Mouse (Mus musculus): Measurements from ENCODE around the gene Cby1. TPM values are rescaled to one million over a fixed set of nuclear protein-coding genes. Genes with fewer than 3 reads are reported as not detected.

Cby1 gene
- polyA plus RNA-seq (2014; fragmentation: Nextera tagmentation; extraction: Ambion mirVana), result 85.4 and 85.5 TPM in 2 replicates

GRCm38 (mm10) chr15:79658531-79659375, at the start of gene Cby1, which contains the start of gene Fam227a:
Gene Cby1, plus strand, starts transcription at chr15:79659199.
Gene Fam227a, minus strand, starts transcription at chr15:79658956.
- Histone ChIP-seq H3K9me3 (ENCODE audit: control insufficient read depth, low read length) (no peaks in the 10 kb centered on the region), H3K4me1 (replicated peaks; ENCODE audit: control insufficient read depth, insufficient read depth, low read length) (peaks cover 8% of the 10 kb centered on the region), H3K36me3 (replicated peaks; ENCODE audit: control insufficient read depth, insufficient read depth) (peaks cover 29% of the 10 kb centered on the region), H3K4me2 (replicated peaks) (peak within 1 kb of the TSS; percentile 73), H3K4me3 (replicated peaks; ENCODE audit: low read length) (peak within 1 kb of the TSS; percentile 85), H3K27ac (peak within 1 kb of the TSS; percentile 99), H3K27me3 (ENCODE audit: control insufficient read depth, insufficient read depth, low read length) (no peaks in the 10 kb centered on the region), H3K9ac (peak within 1 kb of the TSS; percentile 87)
- WGBS, result under 1% methylated on average over 55 of the region's 55 CpGs
- DNase-seq (ENCODE audit: low spot score), result peak; percentile 97
- ATAC-seq (ENCODE audit: low FRiP score), result peak; percentile 88

GRCm38 (mm10) chr15:79609226-79609625, 49.8 kb upstream of the Cby1 start:
- Histone ChIP-seq H3K9ac (no peak overlapping the region), H3K9me3 (ENCODE audit: control insufficient read depth, low read length) (no peaks in the 10 kb centered on the region), H3K4me2 (replicated peaks) (no peak overlapping the region), H3K4me1 (replicated peaks; ENCODE audit: control insufficient read depth, insufficient read depth, low read length) (no peaks in the 10 kb centered on the region), H3K27ac (no peak overlapping the region), H3K4me3 (replicated peaks; ENCODE audit: low read length) (no peak overlapping the region), H3K27me3 (ENCODE audit: control insufficient read depth, insufficient read depth, low read length) (peaks cover 12% of the 10 kb centered on the region; the same call in 1 of the 2 replicates), H3K36me3 (replicated peaks; ENCODE audit: control insufficient read depth, insufficient read depth) (peaks cover 41% of the 10 kb centered on the region)
- ATAC-seq (ENCODE audit: low FRiP score), result no peak
- 94% methylated on average over 2 of the region's 2 CpGs for WGBS
- DNase-seq (ENCODE audit: low spot score), result no peak

- Histone ChIP-seq H3K27me3 (ENCODE audit: control insufficient read depth, insufficient read depth, low read length) (no peaks in the 10 kb centered on the region), H3K36me3 (replicated peaks; ENCODE audit: control insufficient read depth, insufficient read depth) (peaks cover 88% of the 10 kb centered on the region), H3K4me1 (replicated peaks; ENCODE audit: control insufficient read depth, insufficient read depth, low read length) (no peaks in the 10 kb centered on the region), H3K4me2 (replicated peaks) (no peak overlapping the region), H3K9me3 (ENCODE audit: control insufficient read depth, low read length) (no peaks in the 10 kb centered on the region), H3K4me3 (replicated peaks; ENCODE audit: low read length) (no peak overlapping the region), H3K9ac (no peak overlapping the region), H3K27ac (no peak overlapping the region)
- WGBS, result 93% methylated on average over 7 of the region's 7 CpGs
- DNase-seq (ENCODE audit: low spot score) (no peak), ATAC-seq (ENCODE audit: low FRiP score) (no peak)
Measured at GRCm38 (mm10) chr15:79615501-79615900, 43.5 kb upstream of the Cby1 start.

- Histone ChIP-seq H3K36me3 (replicated peaks; ENCODE audit: control insufficient read depth, insufficient read depth) (peaks cover 89% of the 10 kb centered on the region), H3K9me3 (ENCODE audit: control insufficient read depth, low read length) (no peaks in the 10 kb centered on the region), H3K27me3 (ENCODE audit: control insufficient read depth, insufficient read depth, low read length) (no peaks in the 10 kb centered on the region), H3K4me3 (replicated peaks; ENCODE audit: low read length) (no peak overlapping the region), H3K4me2 (replicated peaks) (no peak overlapping the region), H3K9ac (no peak overlapping the region), H3K4me1 (replicated peaks; ENCODE audit: control insufficient read depth, insufficient read depth, low read length) (no peaks in the 10 kb centered on the region), H3K27ac (no peak overlapping the region)
- DNase-seq (ENCODE audit: low spot score), result no peak
- WGBS, result 90% methylated on average over 5 of the region's 5 CpGs
- no peak for ATAC-seq (ENCODE audit: low FRiP score)
Measured at GRCm38 (mm10) chr15:79616729-79617128, 42.3 kb upstream of the Cby1 start.

GRCm38 (mm10) chr15:79617135-79617534, 41.9 kb upstream of the Cby1 start:
- 77% methylated on average over 11 of the region's 11 CpGs for WGBS
- H3K4me2 ChIP-seq (replicated peaks), result no peak overlapping the region
- no peak overlapping the region for H3K27ac ChIP-seq
- H3K9ac ChIP-seq, result no peak overlapping the region
- peaks cover 91% of the 10 kb centered on the region for H3K36me3 ChIP-seq (replicated peaks; ENCODE audit: control insufficient read depth, insufficient read depth)
- no peaks in the 10 kb centered on the region for H3K9me3 ChIP-seq (ENCODE audit: control insufficient read depth, low read length)
- no peaks in the 10 kb centered on the region for H3K27me3 ChIP-seq (ENCODE audit: control insufficient read depth, insufficient read depth, low read length)
- DNase-seq (ENCODE audit: low spot score), result no peak
- H3K4me1 ChIP-seq (replicated peaks; ENCODE audit: control insufficient read depth, insufficient read depth, low read length), result no peaks in the 10 kb centered on the region
- H3K4me3 ChIP-seq (replicated peaks; ENCODE audit: low read length), result no peak overlapping the region
- no peak for ATAC-seq (ENCODE audit: low FRiP score)

- Histone ChIP-seq H3K36me3 (replicated peaks; ENCODE audit: control insufficient read depth, insufficient read depth) (peaks cover 92% of the 10 kb centered on the region), H3K9ac (no peak overlapping the region), H3K4me3 (replicated peaks; ENCODE audit: low read length) (no peak overlapping the region), H3K4me2 (replicated peaks) (no peak overlapping the region), H3K9me3 (ENCODE audit: control insufficient read depth, low read length) (no peaks in the 10 kb centered on the region), H3K4me1 (replicated peaks; ENCODE audit: control insufficient read depth, insufficient read depth, low read length) (no peaks in the 10 kb centered on the region), H3K27ac (no peak overlapping the region), H3K27me3 (ENCODE audit: control insufficient read depth, insufficient read depth, low read length) (no peaks in the 10 kb centered on the region)
- WGBS, result 86% methylated on average over 7 of the region's 7 CpGs
- ATAC-seq (ENCODE audit: low FRiP score) (no peak), DNase-seq (ENCODE audit: low spot score) (no peak)
Measured at GRCm38 (mm10) chr15:79618456-79618855, 40.5 kb upstream of the Cby1 start.

- Histone ChIP-seq H3K27me3 (ENCODE audit: control insufficient read depth, insufficient read depth, low read length) (no peaks in the 10 kb centered on the region), H3K9me3 (ENCODE audit: control insufficient read depth, low read length) (no peaks in the 10 kb centered on the region), H3K4me3 (replicated peaks; ENCODE audit: low read length) (no peak overlapping the region), H3K27ac (no peak overlapping the region), H3K4me2 (replicated peaks) (no peak overlapping the region), H3K9ac (no peak overlapping the region), H3K4me1 (replicated peaks; ENCODE audit: control insufficient read depth, insufficient read depth, low read length) (no peaks in the 10 kb centered on the region), H3K36me3 (replicated peaks; ENCODE audit: control insufficient read depth, insufficient read depth) (peaks cover 92% of the 10 kb centered on the region)
- WGBS, result 86% methylated on average over 11 of the region's 11 CpGs
- DNase-seq (ENCODE audit: low spot score), result no peak
- no peak for ATAC-seq (ENCODE audit: low FRiP score)
Measured at GRCm38 (mm10) chr15:79619770-79620414, 39.1 kb upstream of the Cby1 start.

- Histone ChIP-seq H3K27ac (no peak overlapping the region), H3K9ac (no peak overlapping the region), H3K9me3 (ENCODE audit: control insufficient read depth, low read length) (no peaks in the 10 kb centered on the region), H3K36me3 (replicated peaks; ENCODE audit: control insufficient read depth, insufficient read depth) (peaks cover 94% of the 10 kb centered on the region), H3K4me1 (replicated peaks; ENCODE audit: control insufficient read depth, insufficient read depth, low read length) (no peaks in the 10 kb centered on the region), H3K27me3 (ENCODE audit: control insufficient read depth, insufficient read depth, low read length) (no peaks in the 10 kb centered on the region), H3K4me3 (replicated peaks; ENCODE audit: low read length) (no peak overlapping the region), H3K4me2 (replicated peaks) (no peak overlapping the region)
- no peak for DNase-seq (ENCODE audit: low spot score)
- 78% methylated on average over 2 of the region's 2 CpGs for WGBS
- ATAC-seq (ENCODE audit: low FRiP score), result no peak
Measured at GRCm38 (mm10) chr15:79630471-79630870, 28.5 kb upstream of the Cby1 start.

- DNase-seq (ENCODE audit: low spot score) (no peak), ATAC-seq (ENCODE audit: low FRiP score) (no peak)
- no peak overlapping the region for H3K4me3 ChIP-seq (replicated peaks; ENCODE audit: low read length)
- no peak overlapping the region for H3K27ac ChIP-seq
- H3K36me3 ChIP-seq (replicated peaks; ENCODE audit: control insufficient read depth, insufficient read depth), result peaks cover 76% of the 10 kb centered on the region
- whole genome bisulfite sequencing, result 77% methylated on average over 12 of the region's 12 CpGs
- no peaks in the 10 kb centered on the region for H3K4me1 ChIP-seq (replicated peaks; ENCODE audit: control insufficient read depth, insufficient read depth, low read length)
- H3K9me3 ChIP-seq (ENCODE audit: control insufficient read depth, low read length), result no peaks in the 10 kb centered on the region
- no peak overlapping the region for H3K4me2 ChIP-seq (replicated peaks)
- no peaks in the 10 kb centered on the region for H3K27me3 ChIP-seq (ENCODE audit: control insufficient read depth, insufficient read depth, low read length)
- no peak overlapping the region for H3K9ac ChIP-seq
Measured at GRCm38 (mm10) chr15:79641135-79641817, 17.7 kb upstream of the Cby1 start.

Measured in hindbrain, embryonic 14.5 days (tissue).